Mouse (Mus musculus) heart, adult 18-20 months (tissue): ENCODE measurements around the gene Il20. TPM values are rescaled to one million over a fixed set of nuclear protein-coding genes. Genes with fewer than 3 reads are reported as not detected.

Experiments used
- DNase-seq, 2 experiments: peaks; one replicate each; pipeline ENCODE4 v3.0.0; 2021 to 2022; ENCODE audit warnings: mixed read lengths in 1 of 2
- long read RNA-seq, 2 experiments: library from polyadenylated mRNA; stranded (forward); transcript quantifications; one replicate each; pipeline ENCODE4 v2.0.0; 2021
- total RNA-seq, 2 experiments: library from RNA; stranded (reverse); gene quantifications; 2 replicates each; pipeline ENCODE4 v1.2.3; 2021

Gene Il20
- total RNA-seq = not detected
- long read RNA-seq, experiment 1 = 0 reads
- long read RNA-seq, experiment 2 = 0 reads

- DNase-seq = no peak
Observed at GRCm38 (mm10) chr1:130911401-130912010, at the start of gene Il20. Gene Il20, minus strand, starts transcription at chr1:130911451.

- DNase-seq = no peak
Observed at GRCm38 (mm10) chr1:130946920-130947319, 35.7 kb upstream of the Il20 start.

- DNase-seq = no peak
Observed at GRCm38 (mm10) chr1:130941801-130942200, 30.6 kb upstream of the Il20 start.

GRCm38 (mm10) chr1:130940065-130940687 is 28.9 kb upstream of the Il20 start, which contains the start of gene Il19:
Gene Il19, minus strand, starts transcription at chr1:130940115.
- DNase-seq = no peak

- no peak for DNase-seq
Observed at GRCm38 (mm10) chr1:130938192-130938591, 26.9 kb upstream of the Il20 start.

- no peak for DNase-seq
Observed at GRCm38 (mm10) chr1:130937170-130937569, 25.9 kb upstream of the Il20 start.

GRCm38 (mm10) chr1:130936351-130936750 is 25.1 kb upstream of the Il20 start:
- no peak for DNase-seq

- DNase-seq = no peak
Observed at GRCm38 (mm10) chr1:130926484-130926883, 15.2 kb upstream of the Il20 start.

GRCm38 (mm10) chr1:130918323-130918980 is 7.2 kb upstream of the Il20 start:
- peak in 1 of 2 experiments; percentile 10 for DNase-seq

GRCm38 (mm10) chr1:130902505-130902904 is 8.7 kb downstream of the Il20 start:
- DNase-seq = no peak

GRCm38 (mm10) chr1:130894468-130894867 is 16.8 kb downstream of the Il20 start:
- no peak for DNase-seq

- no peak for DNase-seq
Observed at GRCm38 (mm10) chr1:130893329-130894040, 17.8 kb downstream of the Il20 start.

GRCm38 (mm10) chr1:130892446-130892845 is 18.8 kb downstream of the Il20 start:
- no peak for DNase-seq

GRCm38 (mm10) chr1:130887354-130887753 is 23.9 kb downstream of the Il20 start, which contains the start of gene Il24:
Gene Il24, minus strand, starts transcription at chr1:130887454.
- DNase-seq = no peak

- DNase-seq = no peak
Observed at GRCm38 (mm10) chr1:130883146-130883545, 28.1 kb downstream of the Il20 start.

- no peak for DNase-seq
Observed at GRCm38 (mm10) chr1:130879927-130880326, 31.3 kb downstream of the Il20 start.

GRCm38 (mm10) chr1:130877889-130878614 is 33.2 kb downstream of the Il20 start:
- no peak for DNase-seq

- peak; percentile 33 to 71 for DNase-seq
Observed at GRCm38 (mm10) chr1:130876931-130877509, 34.2 kb downstream of the Il20 start.

GRCm38 (mm10) chr1:130875910-130876309 is 35.3 kb downstream of the Il20 start:
- no peak for DNase-seq

- DNase-seq = peak; percentile 37 to 57
Observed at GRCm38 (mm10) chr1:130875139-130875538, 36.1 kb downstream of the Il20 start.

GRCm38 (mm10) chr1:130872912-130873311 is 38.3 kb downstream of the Il20 start:
- DNase-seq = no peak
